Mouse (Mus musculus): ENCODE measurements around the gene Sfxn5.

GRCm38 (mm10) chr6:85179569-85179968 lies 153.7 kb downstream of the Sfxn5 start:
- TF ChIP-seq GATA1 (IDR thresholded peaks at IDR 0.05; ENCODE audit: low read depth, low read length) (no peak), MEF2A (IDR thresholded peaks at IDR 0.05; ENCODE audit: extremely low read depth, insufficient replicate concordance, low read depth, low read length, poor library complexity, severe bottlenecking) (no peak), CTCF (IDR thresholded peaks at IDR 0.05 in 2 of 3, conservative IDR thresholded peaks at IDR 0.05 in 1 of 3; ENCODE audit: control insufficient read depth in 1 of 3, insufficient read depth in 1 of 3, low read depth in 2 of 3, low read length in 3 of 3, poor library complexity in 1 of 3, severe bottlenecking in 1 of 3) (no peak), POLR2A (IDR thresholded peaks at IDR 0.05; ENCODE audit: control insufficient read depth in 1 of 2, insufficient read depth in 1 of 2, low read depth in 1 of 2, low read length in 2 of 2, poor library complexity in 1 of 2) (no peak), MAX (IDR thresholded peaks at IDR 0.05; ENCODE audit: low read length) (no peak), SIN3A (IDR thresholded peaks at IDR 0.05; ENCODE audit: low read length) (no peak), JUND (IDR thresholded peaks at IDR 0.05; ENCODE audit: low read depth, low read length) (no peak), ZC3H11A (IDR thresholded peaks at IDR 0.05; ENCODE audit: low read depth, low read length) (no peak)
